Mouse (Mus musculus) bone marrow macrophage, adult 2 months (primary cell): ENCODE measurements at regions not wholly inside any gene's neighbourhood (a gene's known extent, or its start where the extent isn't known, plus 50 kb on each side); places are given as distances from the start of the nearest gene placed in this dataset.
A peak's percentile ranks its signal among the peaks of the same experiment; 100 is the strongest.

Source experiments
- H3K27ac ChIP-seq: 2 replicates; pipeline ENCODE4 v1.5.1; 2012; ENCODE audit warnings: low read depth, low read length; ENCODE audit not compliant: insufficient read depth
- H3K4me1 ChIP-seq: 2 replicates; pipeline ENCODE4 v1.6.1; 2012; ENCODE audit warnings: low read length; ENCODE audit not compliant: control insufficient read depth, insufficient read depth
- H3K4me3 ChIP-seq: 2 replicates; pipeline ENCODE4 v1.5.1; 2012; ENCODE audit warnings: mild to moderate bottlenecking, low read length, moderate library complexity; ENCODE audit not compliant: insufficient read depth
- CTCF ChIP-seq: IDR thresholded peaks from 2 replicates; pipeline ENCODE4 v1.5.1; 2012; ENCODE audit warnings: low read depth, mild to moderate bottlenecking, low read length, moderate library complexity
- POLR2A ChIP-seq: IDR thresholded peaks from 2 replicates; pipeline ENCODE4 v1.6.1; 2012; ENCODE audit warnings: mild to moderate bottlenecking, low read depth, low read length, borderline replicate concordance

DNA sequence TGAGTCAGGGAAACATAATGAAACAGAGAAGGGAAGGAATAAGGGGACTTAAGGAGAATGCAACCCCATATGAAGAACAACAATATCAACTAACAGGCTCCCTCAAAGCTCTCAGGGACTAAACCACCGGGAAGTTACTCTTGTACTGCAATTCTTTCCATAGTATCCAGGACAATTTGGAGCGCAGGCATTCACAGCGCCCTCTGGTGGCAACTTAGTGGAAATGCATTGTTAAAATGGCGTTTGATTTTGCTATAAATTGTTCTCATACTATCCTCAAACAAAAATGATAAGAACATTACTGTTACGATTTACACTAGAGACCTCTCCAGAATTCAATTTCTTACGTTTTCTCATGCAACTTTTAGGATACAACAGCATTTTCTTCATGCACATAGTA, 1126.1 kb downstream of the Pcdh9 start:
- Histone ChIP-seq H3K4me3 (no peak overlapping the region), H3K4me1 (no peaks in the 10 kb centered on the region), H3K27ac (no peak overlapping the region)
- TF ChIP-seq CTCF (peak; percentile 19; the same call in 1 of the 2 replicates), POLR2A (no peak)

DNA sequence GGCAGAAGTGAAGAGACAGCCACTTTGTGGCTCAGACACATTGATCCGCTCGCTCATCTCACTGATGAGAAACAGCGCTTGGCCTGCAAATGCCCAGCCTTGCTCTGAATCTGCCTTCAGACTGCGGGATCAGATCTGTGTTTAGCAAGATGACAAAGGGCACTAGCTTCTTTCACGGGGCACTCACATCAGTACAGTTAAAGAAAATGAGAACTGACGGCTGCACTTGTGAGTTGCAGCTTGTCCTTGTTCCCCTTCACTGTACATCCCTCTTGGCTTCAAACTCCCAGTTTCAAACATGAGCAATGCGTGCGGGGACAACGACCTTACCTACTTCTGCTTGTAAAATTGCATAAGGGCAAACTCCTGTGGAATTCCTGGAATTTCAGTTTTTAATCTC, 1135.8 kb downstream of the Pcdh9 start:
- TF ChIP-seq POLR2A, result no peak
- TF ChIP-seq CTCF, result no peak
- Histone ChIP-seq H3K4me1 (no peaks in the 10 kb centered on the region), H3K4me3 (no peak overlapping the region), H3K27ac (no peak overlapping the region)

DNA sequence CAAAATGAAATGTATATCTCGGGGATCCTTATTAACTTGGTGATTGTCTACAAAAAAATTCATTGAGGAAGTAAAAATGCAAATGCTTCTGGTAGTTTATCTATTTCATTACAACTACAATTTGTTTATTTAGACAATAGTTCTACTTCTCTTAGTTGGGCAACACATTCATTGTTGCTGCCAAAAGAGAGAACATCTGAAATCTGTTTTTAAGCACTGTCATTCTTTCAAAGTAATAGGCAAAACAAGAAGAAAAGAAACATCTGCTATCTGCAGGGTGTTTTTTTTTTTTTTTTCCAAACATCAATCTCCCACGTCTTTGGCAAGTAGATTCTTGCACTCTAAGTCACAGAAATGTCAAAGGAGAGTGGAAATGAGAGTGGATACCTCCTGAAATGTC, 1172.8 kb downstream of the Pcdh9 start:
- H3K4me3 ChIP-seq, result no peak overlapping the region
- TF ChIP-seq POLR2A (no peak), CTCF (no peak)
- no peaks in the 10 kb centered on the region for H3K4me1 ChIP-seq
- no peak overlapping the region for H3K27ac ChIP-seq

DNA sequence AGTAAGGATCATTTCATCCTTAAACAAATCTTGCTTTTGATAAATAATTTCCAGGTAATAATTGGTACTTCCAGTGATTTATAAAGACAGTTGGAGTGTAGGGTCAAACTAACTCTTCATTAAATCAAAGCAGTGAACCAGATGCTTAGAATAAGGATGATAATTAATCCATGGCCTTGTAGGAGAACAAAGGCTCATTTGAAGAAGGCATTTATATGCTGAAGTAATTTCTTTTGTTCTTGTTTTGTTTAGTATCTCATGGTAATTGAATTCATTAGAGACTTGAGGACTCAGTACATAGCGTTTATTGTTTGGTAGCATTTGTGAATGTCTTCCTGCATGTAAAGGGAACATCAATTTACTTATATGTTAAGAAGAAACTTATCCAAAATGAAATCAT, 1202.3 kb downstream of the Pcdh9 start:
- Histone ChIP-seq H3K27ac (no peak overlapping the region), H3K4me3 (no peak overlapping the region), H3K4me1 (no peaks in the 10 kb centered on the region)
- no peak for TF ChIP-seq POLR2A
- TF ChIP-seq CTCF, result no peak

DNA sequence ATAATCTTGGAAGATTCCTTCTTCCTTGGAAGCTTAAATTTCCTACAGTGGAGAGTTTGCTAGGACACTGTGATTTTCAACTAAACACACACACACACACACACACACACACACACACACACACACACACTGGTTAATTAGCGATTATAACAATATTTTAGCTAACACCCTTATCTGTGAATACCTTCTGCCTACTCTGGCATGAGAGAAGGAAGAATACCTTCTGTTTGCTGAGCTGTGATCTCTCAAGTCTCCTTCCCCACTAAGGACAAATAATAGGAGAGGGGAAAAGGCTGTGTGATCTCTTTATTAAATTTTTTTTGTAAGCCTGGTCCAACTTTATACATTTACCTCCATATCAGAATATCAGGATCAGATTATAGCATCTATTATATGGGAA, 1203.4 kb downstream of the Pcdh9 start:
- no peak for TF ChIP-seq CTCF
- TF ChIP-seq POLR2A, result no peak
- Histone ChIP-seq H3K27ac (no peak overlapping the region), H3K4me1 (no peaks in the 10 kb centered on the region), H3K4me3 (no peak overlapping the region)

DNA sequence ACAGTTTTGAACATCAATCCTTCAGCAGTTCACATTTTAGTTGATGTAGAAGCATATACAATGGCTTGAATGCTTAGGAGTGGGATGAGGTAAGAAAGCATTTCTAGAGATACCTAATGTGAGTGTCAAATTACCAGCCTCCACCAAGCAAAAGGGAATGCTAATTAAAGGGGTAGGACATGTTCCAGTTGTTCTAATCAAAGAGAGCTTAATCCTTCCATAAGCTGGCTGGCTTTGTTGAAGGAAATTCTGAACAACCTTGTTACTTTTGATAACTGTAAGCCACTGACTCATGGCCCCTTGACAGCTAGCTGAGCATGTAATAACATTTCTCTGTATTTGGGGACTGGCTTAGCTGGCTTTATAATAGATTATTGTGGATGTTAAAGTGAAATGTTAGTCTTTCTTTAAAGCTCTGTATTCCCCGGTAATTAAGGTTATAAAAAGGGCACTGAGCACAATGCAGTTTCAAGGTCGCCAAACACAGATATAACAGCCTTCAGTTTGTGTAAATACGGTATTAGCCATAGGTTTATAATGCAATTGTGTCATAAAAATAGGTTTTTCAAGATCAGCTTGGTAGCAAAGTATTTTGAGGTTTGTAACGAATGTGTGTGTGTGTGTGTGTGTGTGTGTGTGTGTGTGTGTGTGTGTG, 1211.5 kb downstream of the Pcdh9 start:
- no peak for TF ChIP-seq POLR2A
- TF ChIP-seq CTCF, result no peak
- Histone ChIP-seq H3K4me3 (no peak overlapping the region), H3K27ac (no peak overlapping the region), H3K4me1 (no peaks in the 10 kb centered on the region)

DNA sequence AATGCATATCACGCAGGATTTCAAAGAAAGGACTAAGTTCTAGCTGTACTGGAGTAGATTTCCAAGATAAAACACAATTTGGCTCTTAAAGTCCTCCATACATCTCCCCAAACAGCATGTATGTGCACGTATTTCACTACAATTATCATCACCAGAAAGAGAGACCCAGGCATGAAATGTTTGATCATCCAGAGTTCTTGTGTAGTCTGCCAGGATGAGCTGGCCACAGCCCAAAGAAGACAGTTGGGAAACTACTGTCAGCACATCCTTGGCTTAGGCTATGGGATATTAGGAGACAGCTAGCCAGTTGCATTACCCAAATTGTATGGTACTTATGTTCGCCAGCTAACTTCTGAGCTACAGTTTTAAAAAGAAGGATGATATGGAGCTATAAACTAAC, 1216.3 kb downstream of the Pcdh9 start:
- Histone ChIP-seq H3K4me3 (no peak overlapping the region), H3K27ac (no peak overlapping the region), H3K4me1 (no peaks in the 10 kb centered on the region)
- TF ChIP-seq CTCF (no peak), POLR2A (no peak)
